Mouse (Mus musculus): ENCODE measurements around the gene Zfp217. TPM values are rescaled to one million over a fixed set of nuclear protein-coding genes. Genes with fewer than 3 reads are reported as not detected.

Gene Zfp217
- polyA plus RNA-seq (2012; ENCODE audit: insufficient read depth, insufficient read length, low replicate concordance, missing spikeins): not detected in 2 replicates

- Histone ChIP-seq H3K27ac (ENCODE audit: insufficient read depth, low read depth, low read length) (no peak within 1 kb of the TSS), H3K4me3 (ENCODE audit: insufficient read depth, low read depth, low read length) (no peak within 1 kb of the TSS), H3K4me1 (ENCODE audit: control insufficient read depth, insufficient read depth, low read length) (no peaks in the 10 kb centered on the region)
- WGBS: 63% methylated on average over 14 of the region's 14 CpGs
- TF ChIP-seq CTCF (IDR thresholded peaks at IDR 0.05; ENCODE audit: insufficient read depth, low read depth, low read length) (no peak), POLR2A (IDR thresholded peaks at IDR 0.05; ENCODE audit: insufficient read depth, low read depth, low read length) (no peak)
Observed at GRCm38 (mm10) chr2:170147661-170148153, at the start of gene Zfp217. Zfp217 (minus strand) TSS chr2:170148103.

- TF ChIP-seq CTCF (IDR thresholded peaks at IDR 0.05; ENCODE audit: insufficient read depth, low read depth, low read length): no peak
- TF ChIP-seq POLR2A (IDR thresholded peaks at IDR 0.05; ENCODE audit: insufficient read depth, low read depth, low read length): no peak
- H3K4me3 ChIP-seq (ENCODE audit: insufficient read depth, low read depth, low read length): no peak overlapping the region
- WGBS: 85% methylated on average over 13 of the region's 13 CpGs
Observed at GRCm38 (mm10) chr2:170195542-170196089, 47.7 kb upstream of the Zfp217 start.

GRCm38 (mm10) chr2:170194845-170195244 lies 46.9 kb upstream of the Zfp217 start:
- H3K4me3 ChIP-seq (ENCODE audit: insufficient read depth, low read depth, low read length): no peak overlapping the region
- TF ChIP-seq CTCF (IDR thresholded peaks at IDR 0.05; ENCODE audit: insufficient read depth, low read depth, low read length) (no peak), POLR2A (IDR thresholded peaks at IDR 0.05; ENCODE audit: insufficient read depth, low read depth, low read length) (no peak)
- WGBS: 98% methylated on average over 12 of the region's 12 CpGs
- no peaks in the 10 kb centered on the region; the same call in 1 of the 2 replicates for H3K4me1 ChIP-seq (ENCODE audit: control insufficient read depth, insufficient read depth, low read length)
- H3K27ac ChIP-seq (ENCODE audit: insufficient read depth, low read depth, low read length): no peak overlapping the region

More at GRCm38 (mm10) chr2:170195542-170196089, 47.7 kb upstream of the Zfp217 start:
- no peak overlapping the region for H3K27ac ChIP-seq (ENCODE audit: insufficient read depth, low read depth, low read length)
- no peaks in the 10 kb centered on the region; the same call in 1 of the 2 replicates for H3K4me1 ChIP-seq (ENCODE audit: control insufficient read depth, insufficient read depth, low read length)

GRCm38 (mm10) chr2:170193850-170194249 lies 45.9 kb upstream of the Zfp217 start:
- WGBS: 54% methylated on average over 6 of the region's 6 CpGs
- Histone ChIP-seq H3K4me3 (ENCODE audit: insufficient read depth, low read depth, low read length) (no peak overlapping the region), H3K4me1 (ENCODE audit: control insufficient read depth, insufficient read depth, low read length) (no peaks in the 10 kb centered on the region; the same call in 1 of the 2 replicates), H3K27ac (ENCODE audit: insufficient read depth, low read depth, low read length) (no peak overlapping the region)
- no peak for TF ChIP-seq CTCF (IDR thresholded peaks at IDR 0.05; ENCODE audit: insufficient read depth, low read depth, low read length)
- TF ChIP-seq POLR2A (IDR thresholded peaks at IDR 0.05; ENCODE audit: insufficient read depth, low read depth, low read length): no peak

GRCm38 (mm10) chr2:170193211-170193610 lies 45.3 kb upstream of the Zfp217 start:
- TF ChIP-seq POLR2A (IDR thresholded peaks at IDR 0.05; ENCODE audit: insufficient read depth, low read depth, low read length) (no peak), CTCF (IDR thresholded peaks at IDR 0.05; ENCODE audit: insufficient read depth, low read depth, low read length) (no peak)
- no peaks in the 10 kb centered on the region; the same call in 1 of the 2 replicates for H3K4me1 ChIP-seq (ENCODE audit: control insufficient read depth, insufficient read depth, low read length)
- H3K4me3 ChIP-seq (ENCODE audit: insufficient read depth, low read depth, low read length): no peak overlapping the region
- H3K27ac ChIP-seq (ENCODE audit: insufficient read depth, low read depth, low read length): no peak overlapping the region
- WGBS: 53% methylated on average over 10 of the region's 10 CpGs

- WGBS: 68% methylated on average over 7 of the region's 7 CpGs
- H3K27ac ChIP-seq (ENCODE audit: insufficient read depth, low read depth, low read length): no peak overlapping the region
- H3K4me1 ChIP-seq (ENCODE audit: control insufficient read depth, insufficient read depth, low read length): no peaks in the 10 kb centered on the region; the same call in 1 of the 2 replicates
- no peak overlapping the region for H3K4me3 ChIP-seq (ENCODE audit: insufficient read depth, low read depth, low read length)
- TF ChIP-seq POLR2A (IDR thresholded peaks at IDR 0.05; ENCODE audit: insufficient read depth, low read depth, low read length): no peak
- no peak for TF ChIP-seq CTCF (IDR thresholded peaks at IDR 0.05; ENCODE audit: insufficient read depth, low read depth, low read length)
Observed at GRCm38 (mm10) chr2:170192731-170193149, 44.8 kb upstream of the Zfp217 start.

- H3K4me3 ChIP-seq (ENCODE audit: insufficient read depth, low read depth, low read length): no peak overlapping the region
- TF ChIP-seq POLR2A (IDR thresholded peaks at IDR 0.05; ENCODE audit: insufficient read depth, low read depth, low read length): no peak
- TF ChIP-seq CTCF (IDR thresholded peaks at IDR 0.05; ENCODE audit: insufficient read depth, low read depth, low read length): no peak
- WGBS: 96% methylated on average over 7 of the region's 7 CpGs
- H3K27ac ChIP-seq (ENCODE audit: insufficient read depth, low read depth, low read length): no peak overlapping the region
- H3K4me1 ChIP-seq (ENCODE audit: control insufficient read depth, insufficient read depth, low read length): peaks cover 4% of the 10 kb centered on the region; the same call in 1 of the 2 replicates
Observed at GRCm38 (mm10) chr2:170188721-170189120, 40.8 kb upstream of the Zfp217 start.

GRCm38 (mm10) chr2:170185137-170185837 lies 37.4 kb upstream of the Zfp217 start:
- TF ChIP-seq CTCF (IDR thresholded peaks at IDR 0.05; ENCODE audit: insufficient read depth, low read depth, low read length) (no peak), POLR2A (IDR thresholded peaks at IDR 0.05; ENCODE audit: insufficient read depth, low read depth, low read length) (no peak)
- no peak overlapping the region for H3K27ac ChIP-seq (ENCODE audit: insufficient read depth, low read depth, low read length)
- peaks cover 4% of the 10 kb centered on the region; the same call in 1 of the 2 replicates for H3K4me1 ChIP-seq (ENCODE audit: control insufficient read depth, insufficient read depth, low read length)
- WGBS: 86% methylated on average over 4 of the region's 4 CpGs
- no peak overlapping the region for H3K4me3 ChIP-seq (ENCODE audit: insufficient read depth, low read depth, low read length)
